Mouse (Mus musculus): ENCODE data around the gene 6030468B19Rik.

DNA sequence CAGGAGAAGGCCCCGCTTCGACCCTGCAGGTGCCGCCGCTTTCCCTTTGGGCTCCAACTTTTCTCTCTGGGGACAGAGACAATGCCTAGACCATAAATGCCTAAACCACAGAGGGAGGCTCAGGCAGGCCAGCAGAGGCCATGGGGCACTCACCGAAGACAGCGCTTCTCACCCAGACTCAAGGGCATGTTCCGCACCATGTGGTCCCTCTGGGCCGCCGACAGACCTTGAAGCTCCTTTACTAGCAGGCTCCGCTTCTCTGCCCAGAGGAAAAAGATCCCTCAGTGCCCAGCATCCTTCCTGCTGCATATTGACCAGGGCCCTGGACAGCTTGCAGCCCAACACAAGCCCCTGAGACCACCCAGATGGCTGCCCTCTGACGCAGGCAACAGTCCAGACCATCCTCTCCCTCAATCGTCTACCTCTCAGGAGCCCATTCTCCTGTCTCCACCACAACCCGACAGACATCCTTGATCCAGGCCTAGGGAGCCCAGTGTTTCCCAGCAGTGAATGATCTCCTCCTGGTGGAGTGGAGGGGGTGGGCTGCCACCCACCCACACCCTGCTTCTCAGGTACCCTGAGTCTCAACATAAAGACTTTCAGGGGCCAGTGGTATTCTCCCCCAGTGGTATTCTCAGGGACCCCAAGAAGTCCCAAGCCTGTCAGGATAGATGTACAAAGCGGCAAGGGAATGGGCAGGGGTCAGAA lies 21.2 kb upstream of the 6030468B19Rik start:
- no peak for TF ChIP-seq ZNF384 (IDR thresholded peaks at IDR 0.05; ENCODE audit: low read depth, low read length)
- TF ChIP-seq HCFC1 (IDR thresholded peaks at IDR 0.05; ENCODE audit: borderline replicate concordance, insufficient read depth, low read length): no peak
- no peak for TF ChIP-seq CHD2 (IDR thresholded peaks at IDR 0.05; ENCODE audit: low read depth, low read length)
- TF ChIP-seq MAFK (IDR thresholded peaks at IDR 0.05; ENCODE audit: insufficient read depth, low read depth, low read length): no peak
- TF ChIP-seq ZC3H11A (IDR thresholded peaks at IDR 0.05; ENCODE audit: borderline replicate concordance, low read depth, low read length): no peak
